34 mouse cellular contexts compared by ENCODE assay signal in the genomic region with DNA sequence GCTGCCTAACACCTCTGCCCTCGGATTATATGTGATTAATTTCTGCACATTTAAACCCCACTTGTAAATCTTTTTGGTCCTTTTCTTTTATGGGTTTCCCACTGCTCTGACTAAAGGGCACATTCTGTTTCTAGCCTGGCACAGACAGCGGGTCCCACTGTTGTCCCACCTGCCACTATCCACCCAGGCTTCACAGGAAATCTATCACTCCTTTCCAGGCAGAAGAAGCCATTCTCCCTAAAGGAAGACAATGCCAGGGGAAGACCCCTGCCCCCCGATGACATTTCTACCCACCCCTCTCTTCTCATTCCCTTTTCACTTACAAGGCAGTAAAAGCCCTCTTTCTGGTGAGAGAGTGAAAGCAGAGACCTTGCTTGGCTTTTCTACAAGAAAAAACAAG. TPM values are rescaled to one million over a fixed set of nuclear protein-coding genes. Genes with fewer than 3 reads are reported as not detected.
A peak's percentile ranks its signal among the peaks of the same experiment; 100 is the strongest.
DNase-seq lines count a peak whose midpoint lies in the region; ATAC-seq lines count a peak whose summit lies in the region.
"Had no signal": no experiment of that assay in that cellular context is flagged by ENCODE, and none has a peak within 500 bp of the region (broad histone marks: within the 10 kb centered on the region; RNA-seq: fewer than 3 reads in every experiment).

No protein-coding gene starts in this region.

- H3K9ac ChIP-seq in neural tube, embryonic 14.5 days (replicated peaks; ENCODE audit: low read depth, low read length) = no peak overlapping the region
- H3K9ac ChIP-seq in neural tube, embryonic 15.5 days (replicated peaks) = no peak overlapping the region
- H3K9ac ChIP-seq: embryonic facial prominence, embryonic 15.5 days; heart, embryonic 12.5 days; hindbrain, embryonic 14.5 days; kidney, embryonic 15.5 days; limb, embryonic 13.5 days; liver, postnatal 0 days; midbrain, embryonic 12.5 days; neural tube, embryonic 12.5 days; stomach, embryonic 15.5 days had no signal

- H3K36me3 ChIP-seq in neural tube, embryonic 14.5 days (ENCODE audit: control insufficient read depth, insufficient read depth, low read length) = no peaks in the 10 kb centered on the region
- no peaks in the 10 kb centered on the region for H3K36me3 ChIP-seq in neural tube, embryonic 15.5 days
- H3K36me3 ChIP-seq: embryonic facial prominence, embryonic 10.5 days; embryonic facial prominence, embryonic 15.5 days; G1E; heart, embryonic 12.5 days; kidney, embryonic 15.5 days; limb, embryonic 13.5 days; midbrain, embryonic 12.5 days; neural tube, embryonic 12.5 days; stomach, embryonic 15.5 days had no signal

- peaks cover 6% of the 10 kb centered on the region; the same call in 1 of the 2 replicates for H3K4me1 ChIP-seq in neural tube, embryonic 14.5 days (ENCODE audit: control insufficient read depth, insufficient read depth, low read length)
- peaks cover 3% of the 10 kb centered on the region; the same call in 1 of the 2 replicates for H3K4me1 ChIP-seq in neural tube, embryonic 15.5 days
- H3K4me1 ChIP-seq: embryonic facial prominence, embryonic 10.5 days; embryonic facial prominence, embryonic 15.5 days; heart, embryonic 12.5 days; kidney, embryonic 15.5 days; megakaryocyte, embryonic 14.5 days; neural tube, embryonic 12.5 days; stomach, embryonic 15.5 days had no signal

- DNase-seq in cerebellum, postnatal 4 days (ENCODE audit: low spot score in 2 of 2) = no peak
- peak; percentile 58 to 67 for DNase-seq in cerebellum, postnatal 10 days
- no peak for DNase-seq in lung, adult 18-20 months
- no peak for DNase-seq in right cerebral cortex, postnatal 14 days
- DNase-seq: adrenal gland, adult 8-10 months; gastrocnemius, postnatal 36 days; heart, adult 2 months; heart, postnatal 4 days; kidney, adult 18-20 months; kidney, postnatal 36 days; layer of hippocampus, postnatal 36 days; liver, postnatal 0 days; lung, postnatal 4 days; right cerebral cortex, postnatal 25 days had no signal

- H3K9me3 ChIP-seq in neural tube, embryonic 14.5 days (ENCODE audit: control insufficient read depth, low read length) = no peaks in the 10 kb centered on the region
- no peaks in the 10 kb centered on the region for H3K9me3 ChIP-seq in neural tube, embryonic 15.5 days (replicated peaks)
- H3K9me3 ChIP-seq: embryonic facial prominence, embryonic 10.5 days; embryonic facial prominence, embryonic 15.5 days; kidney, embryonic 15.5 days; limb, embryonic 13.5 days; midbrain, embryonic 12.5 days; neural tube, embryonic 12.5 days; stomach, embryonic 15.5 days had no signal

- H3K4me2 ChIP-seq in neural tube, embryonic 14.5 days (ENCODE audit: low read depth, low read length) = no peak overlapping the region
- no peak overlapping the region for H3K4me2 ChIP-seq in neural tube, embryonic 15.5 days
- H3K4me2 ChIP-seq: embryonic facial prominence, embryonic 15.5 days; heart, embryonic 12.5 days; hindbrain, embryonic 14.5 days; kidney, embryonic 15.5 days; limb, embryonic 13.5 days; liver, embryonic 11.5 days; midbrain, embryonic 12.5 days; neural tube, embryonic 12.5 days; stomach, embryonic 15.5 days had no signal

- ATAC-seq in cerebellum, adult (ENCODE audit: insufficient number of reproducible peaks, low FRiP score, low TSS enrichment) = peak; percentile 69; the same call in 1 of the 2 replicates
- ATAC-seq in neural tube, embryonic 14.5 days (ENCODE audit: low read depth) = peak; percentile 66; the same call in 1 of the 2 replicates
- ATAC-seq in neural tube, embryonic 15.5 days (ENCODE audit: low FRiP score) = no peak
- ATAC-seq in CD4-positive, CD25-positive, alpha-beta regulatory T cell, adult 4 months = no peak
- ATAC-seq: forebrain, embryonic 14.5 days; liver, postnatal 0 days; lung, postnatal 0 days had no signal

- no peaks in the 10 kb centered on the region for H3K27me3 ChIP-seq in neural tube, embryonic 14.5 days (ENCODE audit: control insufficient read depth, insufficient read depth, low read length)
- H3K27me3 ChIP-seq in neural tube, embryonic 15.5 days (replicated peaks) = no peaks in the 10 kb centered on the region
- H3K27me3 ChIP-seq: embryonic facial prominence, embryonic 15.5 days; heart, embryonic 12.5 days; kidney, embryonic 15.5 days; limb, embryonic 13.5 days; megakaryocyte, embryonic 14.5 days; neural tube, embryonic 12.5 days; stomach, embryonic 15.5 days had no signal

- WGBS in neural tube, embryonic 14.5 days = 12% methylated on average over 3 of the region's 3 CpGs
- 13% methylated on average over 3 of the region's 3 CpGs for WGBS in neural tube, embryonic 15.5 days

- no peak overlapping the region for H3K4me3 ChIP-seq in neural tube, embryonic 14.5 days (ENCODE audit: low read depth, low read length)
- H3K4me3 ChIP-seq in neural tube, embryonic 15.5 days (replicated peaks) = no peak overlapping the region
- H3K4me3 ChIP-seq: embryonic facial prominence, embryonic 10.5 days; embryonic facial prominence, embryonic 15.5 days; heart, adult 2 months; heart, embryonic 12.5 days; kidney, embryonic 15.5 days; limb, embryonic 13.5 days; megakaryocyte, embryonic 14.5 days; midbrain, embryonic 12.5 days; myocyte; neural tube, embryonic 12.5 days; stomach, embryonic 15.5 days had no signal

- no peak overlapping the region for H3K27ac ChIP-seq in neural tube, embryonic 14.5 days (ENCODE audit: low read depth, low read length)
- no peak overlapping the region for H3K27ac ChIP-seq in neural tube, embryonic 15.5 days (replicated peaks)
- H3K27ac ChIP-seq: embryonic facial prominence, embryonic 10.5 days; embryonic facial prominence, embryonic 15.5 days; heart, adult 2 months; hindbrain, embryonic 14.5 days; kidney, embryonic 15.5 days; limb, embryonic 13.5 days; midbrain, embryonic 12.5 days; neural tube, embryonic 12.5 days; stomach, embryonic 15.5 days had no signal

RNA-seq across cellular contexts. Expression of gene Rbm8a2, which starts 37.2 kb away (rescaled TPM):
- 0.40 and 0.76 TPM in 2 replicates for polyA plus RNA-seq in neural tube, embryonic 14.5 days (2014; fragmentation: Nextera tagmentation; extraction: Ambion mirVana)
- polyA plus RNA-seq in neural tube, embryonic 15.5 days (2015; fragmentation: Nextera tagmentation; extraction: Ambion mirVana) = 0.34 and 0.72 TPM in 2 replicates
- polyA plus RNA-seq in CD4-positive, CD25-positive, alpha-beta regulatory T cell, adult 4 months (2017; shearing (Covaris generic)) = 1 to 10 TPM in 1 of 2 experiments, not detected in 1; 2.5 TPM
- polyA plus RNA-seq: heart, adult 2 months; heart, postnatal 0 days had no signal

Comparison
In these comparisons a context has a peak if more than half of its experiments do, and no peak if none do; other contexts are left out.
1. ATAC-seq: peak in cerebellum, adult (single experiment) and neural tube, embryonic 14.5 days (single experiment); none in neural tube, embryonic 15.5 days (single experiment) and CD4-positive, CD25-positive, alpha-beta regulatory T cell, adult 4 months (single experiment).
2. DNase-seq: peak in cerebellum, postnatal 10 days (2 of 2); none in cerebellum, postnatal 4 days (0 of 2), lung, adult 18-20 months (0 of 2) and right cerebral cortex, postnatal 14 days (single experiment).